19 mouse cellular contexts compared by ENCODE assay signal in genomic region chr17:88029194-88029970, GRCm38 (mm10). TPM values are rescaled to one million over a fixed set of nuclear protein-coding genes. Genes with fewer than 3 reads are reported as not detected.
A peak's percentile ranks its signal among the peaks of the same experiment; 100 is the strongest.
DNase-seq lines count a peak whose midpoint lies in the region; ATAC-seq and TF ChIP-seq lines count a peak whose summit lies in the region.
"Had no signal": no experiment of that assay in that cellular context is flagged by ENCODE, and none has a peak within 500 bp of the region (broad histone marks: within the 10 kb centered on the region; RNA-seq: fewer than 3 reads in every experiment).

No protein-coding gene starts in this region.

- H3K27me3 ChIP-seq in kidney, embryonic 15.5 days = no peaks in the 10 kb centered on the region
- H3K27me3 ChIP-seq: embryonic facial prominence, embryonic 12.5 days; limb, embryonic 12.5 days; neural tube, embryonic 12.5 days had no signal

- DNase-seq in kidney, postnatal 14 days = no peak
- DNase-seq in left cerebral cortex, adult 18-20 months (ENCODE audit: low spot score in 2 of 2) = peak; percentile 56 to 74
- no peak for DNase-seq in left cerebral cortex, postnatal 10 days (ENCODE audit: extremely low spot score in 1 of 2, low spot score in 2 of 2)
- peak; percentile 25 to 73 for DNase-seq in left cerebral cortex, adult 2 months (ENCODE audit: extremely low spot score in 1 of 2, low spot score in 2 of 2)
- DNase-seq in left cerebral cortex, postnatal 25 days (ENCODE audit: low spot score in 2 of 2) = peak; percentile 55 to 78
- no peak for DNase-seq in thymus, postnatal 4 days
- DNase-seq: cerebellum, adult 11 months; cerebellum, postnatal 36 days; gastrocnemius, adult 2 months; heart, postnatal 36 days; liver, postnatal 0 days; lung, postnatal 36 days; midbrain, embryonic 14.5 days; thymus, postnatal 36 days had no signal

- no peak overlapping the region for H3K4me3 ChIP-seq in kidney, embryonic 15.5 days (replicated peaks)
- H3K4me3 ChIP-seq in left cerebral cortex, adult 2 months = no peak overlapping the region
- H3K4me3 ChIP-seq: embryonic facial prominence, embryonic 12.5 days; gastrocnemius, adult 2 months; limb, embryonic 12.5 days; neural tube, embryonic 12.5 days had no signal

- H3K9ac ChIP-seq in kidney, embryonic 15.5 days = no peak overlapping the region
- H3K9ac ChIP-seq: embryonic facial prominence, embryonic 12.5 days; limb, embryonic 12.5 days; liver, postnatal 0 days; neural tube, embryonic 12.5 days had no signal

- H3K4me2 ChIP-seq in kidney, embryonic 15.5 days = no peak overlapping the region
- H3K4me2 ChIP-seq: embryonic facial prominence, embryonic 12.5 days; limb, embryonic 12.5 days; neural tube, embryonic 12.5 days had no signal

- H3K36me3 ChIP-seq in kidney, embryonic 15.5 days = no peaks in the 10 kb centered on the region
- H3K36me3 ChIP-seq: limb, embryonic 12.5 days; neural tube, embryonic 12.5 days had no signal

- peak overlapping the region; percentile 5; the same call in 1 of the 2 replicates for H3K27ac ChIP-seq in kidney, embryonic 15.5 days
- H3K27ac ChIP-seq in left cerebral cortex, adult 2 months = peak overlapping the region; percentile 29; the same call in 1 of the 2 replicates
- H3K27ac ChIP-seq: embryonic facial prominence, embryonic 12.5 days; limb, embryonic 12.5 days; neural tube, embryonic 12.5 days had no signal

- H3K9me3 ChIP-seq in kidney, embryonic 15.5 days (replicated peaks) = no peaks in the 10 kb centered on the region
- H3K9me3 ChIP-seq: embryonic facial prominence, embryonic 12.5 days; limb, embryonic 12.5 days; neural tube, embryonic 12.5 days had no signal

- peaks cover 27% of the 10 kb centered on the region for H3K4me1 ChIP-seq in kidney, embryonic 15.5 days

- ATAC-seq in kidney, embryonic 15.5 days (replicated peaks; ENCODE audit: low FRiP score) = no peak
- ATAC-seq: activated CD4-positive, CD25-positive, alpha-beta regulatory T cell, adult 4 months; liver, postnatal 0 days had no signal

- intact Hi-C loops in left cerebral cortex, postnatal 10 days (cut with DNase I) = loop anchor here (5.0 kb wide), 1 partner anchor 38 kb away; the partner anchor contains the start of gene Fbxo11
- intact Hi-C loops in left cerebral cortex, adult 2 months (cut with DNase I) = loop anchor here (1.0 to 5.0 kb wide), 3 partner anchors 37 to 483 kb away; no protein-coding TSS in a partner anchor
- intact Hi-C loops in left cerebral cortex, postnatal 25 days (cut with DNase I) = no loop called here

- no peak for TF ChIP-seq CTCF in left cerebral cortex, adult 2 months (IDR thresholded peaks at IDR 0.05)

- WGBS in kidney, embryonic 15.5 days = 73% methylated on average over 17 of the region's 17 CpGs

RNA-seq across cellular contexts. Expression of gene Fbxo11, which starts 35.7 kb away (rescaled TPM):
- 15.9 and 16.4 TPM in 2 replicates for polyA plus RNA-seq in kidney, embryonic 15.5 days (2015; fragmentation: Nextera tagmentation; extraction: Ambion mirVana)
- 100 to 1,000 TPM; 112 to 118 TPM for total RNA-seq in left cerebral cortex, adult 18-20 months (2021)
- 100 to 1,000 TPM; 109 to 111 TPM for total RNA-seq in left cerebral cortex, postnatal 10 days (2021)
- 100 to 1,000 TPM; 113 to 128 TPM for total RNA-seq in left cerebral cortex, adult 2 months (2021)
- 100 to 1,000 TPM; 118 to 119 TPM for total RNA-seq in left cerebral cortex, postnatal 25 days (2021)

RNA-seq across cellular contexts. Expression of gene Msh6, which starts 54.5 kb away (rescaled TPM):
- 59.4 and 61.5 TPM in 2 replicates for polyA plus RNA-seq in kidney, embryonic 15.5 days (2015; fragmentation: Nextera tagmentation; extraction: Ambion mirVana)
- 10 to 100 TPM; 15.8 to 16.8 TPM for total RNA-seq in left cerebral cortex, adult 18-20 months (2021)
- total RNA-seq in left cerebral cortex, postnatal 10 days (2021) = 10 to 100 TPM; 13.6 to 14.4 TPM
- total RNA-seq in left cerebral cortex, adult 2 months (2021) = 10 to 100 TPM; 14.4 to 15.4 TPM
- total RNA-seq in left cerebral cortex, postnatal 25 days (2021) = 10 to 100 TPM; 12.9 to 14.4 TPM

Comparison
In these comparisons a context has a peak if more than half of its experiments do, and no peak if none do; other contexts are left out.
1. DNase-seq: peak in left cerebral cortex, adult 18-20 months (2 of 2), left cerebral cortex, adult 2 months (2 of 2) and left cerebral cortex, postnatal 25 days (2 of 2); none in kidney, postnatal 14 days (single experiment), left cerebral cortex, postnatal 10 days (0 of 2) and thymus, postnatal 4 days (single experiment).